Mouse (Mus musculus) mature B cell (primary cell): ENCODE results near the gene Mapk10.
"Not testable (repeated sequence)": the region's sequence is repeated elsewhere in the genome, so short reads cannot be mapped to it uniquely, and the experiment has no call there.

Source experiments
- in situ Hi-C: fragments of 300-500 bp; cut with MboI; formaldehyde crosslinking; loops from 2 replicates; pipeline ENCODE4 v1.14.3; 2019

Mapk10 gene

GRCm38 (mm10) chr5:102964396-102964795 is 246.7 kb downstream of the Mapk10 start:
- in situ Hi-C loops: no loop called here

- in situ Hi-C loops: no loop called here
Measured at GRCm38 (mm10) chr5:102953414-102953813, 257.7 kb downstream of the Mapk10 start.

GRCm38 (mm10) chr5:102952918-102953317 is 258.2 kb downstream of the Mapk10 start:
- in situ Hi-C loops: no loop called here

GRCm38 (mm10) chr5:102947061-102947711 is 263.9 kb downstream of the Mapk10 start:
- in situ Hi-C loops: no loop called here

GRCm38 (mm10) chr5:102946625-102947024 is 264.5 kb downstream of the Mapk10 start:
- in situ Hi-C loops: no loop called here

- in situ Hi-C loops: not testable (repeated sequence)
Measured at GRCm38 (mm10) chr5:102943864-102944630, 267.1 kb downstream of the Mapk10 start.

GRCm38 (mm10) chr5:102930161-102930560 is 281.0 kb downstream of the Mapk10 start:
- in situ Hi-C loops: no loop called here

GRCm38 (mm10) chr5:102926786-102927185 is 284.3 kb downstream of the Mapk10 start:
- in situ Hi-C loops: no loop called here

- in situ Hi-C loops: no loop called here
Measured at GRCm38 (mm10) chr5:102920199-102920598, 290.9 kb downstream of the Mapk10 start.

- in situ Hi-C loops: no loop called here
Measured at GRCm38 (mm10) chr5:102905441-102906211, 305.5 kb downstream of the Mapk10 start.

GRCm38 (mm10) chr5:102904066-102904465 is 307.1 kb downstream of the Mapk10 start:
- in situ Hi-C loops: no loop called here

- in situ Hi-C loops: no loop called here
Measured at GRCm38 (mm10) chr5:102903487-102903886, 307.6 kb downstream of the Mapk10 start.

GRCm38 (mm10) chr5:102901176-102901575 is 310.0 kb downstream of the Mapk10 start:
- in situ Hi-C loops: no loop called here

- in situ Hi-C loops: no loop called here
Measured at GRCm38 (mm10) chr5:102899680-102900215, 311.4 kb downstream of the Mapk10 start.

GRCm38 (mm10) chr5:102898301-102898700 is 312.8 kb downstream of the Mapk10 start:
- in situ Hi-C loops: no loop called here

- in situ Hi-C loops: no loop called here
Measured at GRCm38 (mm10) chr5:102892226-102892625, 318.9 kb downstream of the Mapk10 start.

- in situ Hi-C loops: no loop called here
Measured at GRCm38 (mm10) chr5:102889163-102889488, 322.0 kb downstream of the Mapk10 start.

GRCm38 (mm10) chr5:102888482-102889162 is 322.5 kb downstream of the Mapk10 start:
- in situ Hi-C loops: no loop called here

- in situ Hi-C loops: no loop called here
Measured at GRCm38 (mm10) chr5:102875628-102876027, 335.5 kb downstream of the Mapk10 start.

- in situ Hi-C loops: no loop called here
Measured at GRCm38 (mm10) chr5:102874605-102875298, 336.4 kb downstream of the Mapk10 start.

GRCm38 (mm10) chr5:102872996-102873395 is 338.1 kb downstream of the Mapk10 start:
- in situ Hi-C loops: not testable (repeated sequence)
